Mouse (Mus musculus) heart, postnatal 0 days (tissue): ENCODE measurements at regions not wholly inside any gene's neighbourhood (a gene's known extent, or its start where the extent isn't known, plus 50 kb on each side); places are given as distances from the start of the nearest gene placed in this dataset.

ENCODE experiments used
- ATAC-seq: fragments of 200-750 bp; cut with Nextera tagmentation; 2 replicates; pipeline ENCODE4 v1.8.0; 2017; ENCODE audit warnings: low read depth, moderate number of reproducible peaks, moderate library complexity; ENCODE audit not compliant: insufficient read depth
- DNase-seq: peaks from one replicate; pipeline ENCODE4 v3.0.0-alpha.2; 2016; ENCODE audit warnings: low spot score
- H3K27ac ChIP-seq: fragments of 300-500 bp; sonication (generic); 2 replicates; pipeline ENCODE4 v1.5.1; 2014; ENCODE audit warnings: low read depth, mild to moderate bottlenecking
- H3K27me3 ChIP-seq: fragments of 300-500 bp; sonication (generic); 2 replicates; pipeline ENCODE4 v1.6.1; 2014; ENCODE audit warnings: low read length, mixed read lengths; ENCODE audit not compliant: control insufficient read depth, insufficient read depth
- H3K36me3 ChIP-seq: fragments of 300-500 bp; sonication (generic); replicated peaks from 2 replicates; pipeline ENCODE4 v1.6.1; 2014; ENCODE audit warnings: low read length, mixed read lengths; ENCODE audit not compliant: control insufficient read depth, insufficient read depth
- H3K4me1 ChIP-seq: fragments of 300-500 bp; sonication (generic); 2 replicates; pipeline ENCODE4 v1.6.1; 2014; ENCODE audit warnings: antibody characterized with exemption; ENCODE audit not compliant: control insufficient read depth, insufficient read depth
- H3K4me2 ChIP-seq: fragments of 300-500 bp; sonication (generic); 2 replicates; pipeline ENCODE4 v1.6.1; 2014; ENCODE audit warnings: low read depth, mild to moderate bottlenecking, low read length, moderate library complexity
- H3K4me3 ChIP-seq: fragments of 300-500 bp; sonication (generic); 2 replicates; pipeline ENCODE4 v1.5.1; 2014; ENCODE audit warnings: low read depth, low read length
- H3K9ac ChIP-seq: fragments of 300-500 bp; sonication (generic); replicated peaks from 2 replicates; pipeline ENCODE4 v1.6.1; 2014; ENCODE audit warnings: low read depth, low read length, mixed read lengths
- H3K9me3 ChIP-seq: fragments of 300-500 bp; sonication (generic); replicated peaks from 2 replicates; pipeline ENCODE4 v1.6.1; 2016; ENCODE audit warnings: low read length; ENCODE audit not compliant: control insufficient read depth
- CTCF ChIP-seq: IDR thresholded peaks from 2 replicates; pipeline ENCODE4 v1.5.1; 2016; ENCODE audit warnings: antibody characterized with exemption, control low read depth, low read depth
- EP300 ChIP-seq: IDR thresholded peaks from 2 replicates; pipeline ENCODE4 v1.6.1; 2016; ENCODE audit warnings: antibody characterized with exemption, low read depth
- WGBS: fragments of 180-500 bp; shearing (Covaris S2); extraction: QIAGEN DNeasy Blood & Tissue Kit; methylation state at CpG from one replicate; pipeline ENCODE4 v1.1.7; 2014; 5-methylcytosine and 5-hydroxymethylcytosine counted together

- H3K27me3 ChIP-seq, result 0 out of 2 replicates have a peak, but pooled peaks cover 4% of the 10 kb centered on the region
- no peak overlapping the region for H3K4me2 ChIP-seq
- DNase-seq, result no peak
- H3K9ac ChIP-seq, result no peak overlapping the region
- no peak for ATAC-seq
- 46% methylated on average over 11 of the region's 11 CpGs for WGBS
- no peak overlapping the region for H3K27ac ChIP-seq
- no peak for TF ChIP-seq CTCF
- TF ChIP-seq EP300, result no peak
- no peaks in the 10 kb centered on the region for H3K9me3 ChIP-seq
- H3K4me3 ChIP-seq, result no peak overlapping the region
- no peaks in the 10 kb centered on the region for H3K4me1 ChIP-seq
- no peaks in the 10 kb centered on the region for H3K36me3 ChIP-seq
Observed at GRCm38 (mm10) chr5:112029955-112030354, 222.4 kb downstream of the Cryba4 start.

- ATAC-seq (no peak), DNase-seq (no peak)
- H3K36me3 ChIP-seq, result no peaks in the 10 kb centered on the region
- no peak overlapping the region for H3K27ac ChIP-seq
- no peak overlapping the region for H3K4me2 ChIP-seq
- no peak overlapping the region for H3K9ac ChIP-seq
- no peak overlapping the region for H3K4me3 ChIP-seq
- 0 out of 2 replicates have a peak, but pooled peaks cover 4% of the 10 kb centered on the region for H3K27me3 ChIP-seq
- TF ChIP-seq EP300 (no peak), CTCF (no peak)
- no peaks in the 10 kb centered on the region for H3K9me3 ChIP-seq
- H3K4me1 ChIP-seq, result no peaks in the 10 kb centered on the region
Observed at GRCm38 (mm10) chr5:112032036-112032435, 220.3 kb downstream of the Cryba4 start.

- ATAC-seq (no peak), DNase-seq (no peak)
- Histone ChIP-seq H3K36me3 (no peaks in the 10 kb centered on the region), H3K4me2 (no peak overlapping the region), H3K4me3 (no peak overlapping the region), H3K27ac (no peak overlapping the region), H3K9me3 (no peaks in the 10 kb centered on the region), H3K4me1 (no peaks in the 10 kb centered on the region), H3K27me3 (0 out of 2 replicates have a peak, but pooled peaks cover 7% of the 10 kb centered on the region), H3K9ac (no peak overlapping the region)
- no peak for TF ChIP-seq CTCF
- 79% methylated on average over 8 of the region's 8 CpGs for WGBS
Observed at GRCm38 (mm10) chr5:112035426-112035825, 216.9 kb downstream of the Cryba4 start.

GRCm38 (mm10) chr5:112037080-112037479 lies 215.2 kb downstream of the Cryba4 start:
- Histone ChIP-seq H3K27me3 (0 out of 2 replicates have a peak, but pooled peaks cover 8% of the 10 kb centered on the region), H3K36me3 (no peaks in the 10 kb centered on the region), H3K9ac (no peak overlapping the region), H3K4me2 (no peak overlapping the region), H3K27ac (no peak overlapping the region), H3K4me1 (no peaks in the 10 kb centered on the region), H3K9me3 (no peaks in the 10 kb centered on the region), H3K4me3 (no peak overlapping the region)
- TF ChIP-seq CTCF (no peak), EP300 (no peak)
- DNase-seq, result no peak
- 77% methylated on average over 8 of the region's 8 CpGs for WGBS
- ATAC-seq, result no peak

- Histone ChIP-seq H3K4me3 (no peak overlapping the region), H3K4me2 (no peak overlapping the region), H3K4me1 (no peaks in the 10 kb centered on the region), H3K27me3 (0 out of 2 replicates have a peak, but pooled peaks cover 8% of the 10 kb centered on the region), H3K36me3 (no peaks in the 10 kb centered on the region), H3K9me3 (no peaks in the 10 kb centered on the region), H3K9ac (no peak overlapping the region), H3K27ac (no peak overlapping the region)
- DNase-seq, result no peak
- WGBS, result 55% methylated on average over 10 of the region's 10 CpGs
- ATAC-seq, result no peak
- no peak for TF ChIP-seq EP300
- no peak for TF ChIP-seq CTCF
Observed at GRCm38 (mm10) chr5:112039645-112040372, 212.5 kb downstream of the Cryba4 start.

- no peak for TF ChIP-seq CTCF
- TF ChIP-seq EP300, result no peak
- H3K4me2 ChIP-seq, result no peak overlapping the region
- H3K9me3 ChIP-seq, result no peaks in the 10 kb centered on the region
- DNase-seq (no peak), ATAC-seq (no peak)
- H3K4me1 ChIP-seq, result no peaks in the 10 kb centered on the region
- no peak overlapping the region for H3K4me3 ChIP-seq
- no peak overlapping the region for H3K27ac ChIP-seq
- WGBS, result 18% methylated on average over 1 of the region's 1 CpGs
- H3K9ac ChIP-seq, result no peak overlapping the region
- H3K27me3 ChIP-seq, result 0 out of 2 replicates have a peak, but pooled peaks cover 8% of the 10 kb centered on the region
- no peaks in the 10 kb centered on the region for H3K36me3 ChIP-seq
Observed at GRCm38 (mm10) chr5:112040678-112041077, 211.6 kb downstream of the Cryba4 start.
